Mouse (Mus musculus): ENCODE data around the gene Tfb2m. TPM values are rescaled to one million over a fixed set of nuclear protein-coding genes. Genes with fewer than 3 reads are reported as not detected.
A peak's percentile ranks its signal among the peaks of the same experiment; 100 is the strongest.

Gene Tfb2m
- polyA plus RNA-seq, 1 experiment from 2014 or later = 31.5 TPM

- Histone ChIP-seq H3K27me3 (0 out of 2 replicates have a peak, but pooled peaks cover 3% of the 10 kb centered on the region), H3K4me3 (replicated peaks) (peak within 1 kb of the TSS; percentile 67), H3K27ac (0 out of 2 replicates have a peak within 1 kb of the TSS, but pooled peaks have one; percentile 31), H3K4me2 (replicated peaks) (peak within 1 kb of the TSS; percentile 84), H3K9me3 (no peaks in the 10 kb centered on the region), H3K9ac (replicated peaks) (peak within 1 kb of the TSS; percentile 73), H3K4me1 (replicated peaks) (peaks cover 7% of the 10 kb centered on the region), H3K36me3 (no peaks in the 10 kb centered on the region)
- 6% methylated on average over 39 of the region's 39 CpGs for WGBS
- peak; percentile 94 for ATAC-seq
Observed at GRCm38 (mm10) chr1:179517713-179518465, 28.2 kb downstream of the Tfb2m start, which contains the start of gene Smyd3. TSS of gene Smyd3 (minus strand) at chr1:179518041.

DNA sequence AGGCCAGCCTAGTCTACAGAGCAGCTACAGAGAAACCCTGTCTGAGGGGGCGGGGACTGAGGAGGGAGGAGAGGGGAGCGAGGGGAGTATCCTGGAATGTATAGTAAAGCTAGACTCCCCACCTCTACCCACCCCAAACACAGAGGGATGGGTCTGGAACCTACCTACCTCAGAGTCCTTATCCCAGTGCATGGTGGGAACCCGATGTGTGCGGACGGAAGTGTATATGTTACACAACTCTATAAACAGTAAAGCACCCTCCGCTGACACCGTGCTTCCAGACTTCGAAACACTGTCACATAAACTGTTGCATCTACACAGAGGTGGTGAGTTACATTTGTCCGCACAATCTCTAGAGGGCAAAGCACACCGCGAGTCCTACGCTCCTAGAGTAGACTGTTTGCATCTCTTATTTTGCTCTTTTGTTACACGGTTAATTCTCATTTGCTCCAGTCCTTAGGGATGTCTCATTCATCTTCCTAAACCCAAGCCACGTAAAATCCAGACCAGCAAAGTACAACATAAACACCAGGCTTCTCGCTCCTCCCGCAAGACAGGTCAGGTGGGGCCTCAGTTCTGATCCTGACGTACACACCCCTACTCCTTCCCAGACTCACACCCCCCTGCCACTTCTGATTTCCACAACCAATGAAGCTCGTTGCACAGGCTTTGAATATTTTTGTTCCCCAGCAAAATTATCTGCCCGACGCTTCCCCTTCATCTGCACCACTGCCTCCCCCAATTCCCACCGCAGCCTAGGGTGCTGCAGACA, 28.9 kb downstream of the Tfb2m start:
- peak overlapping the region; percentile 67 for H3K4me3 ChIP-seq (replicated peaks)
- peak overlapping the region; percentile 73 for H3K9ac ChIP-seq (replicated peaks)
- peak; percentile 78 for ATAC-seq
- H3K4me1 ChIP-seq (replicated peaks) = peaks cover 7% of the 10 kb centered on the region
- under 1% methylated on average over 21 of the region's 21 CpGs for WGBS
- H3K27ac ChIP-seq = no peak overlapping the region
- no peaks in the 10 kb centered on the region for H3K9me3 ChIP-seq
- H3K36me3 ChIP-seq = no peaks in the 10 kb centered on the region
- 0 out of 2 replicates have a peak, but pooled peaks cover 3% of the 10 kb centered on the region for H3K27me3 ChIP-seq
- peak overlapping the region; percentile 84 for H3K4me2 ChIP-seq (replicated peaks)

DNA sequence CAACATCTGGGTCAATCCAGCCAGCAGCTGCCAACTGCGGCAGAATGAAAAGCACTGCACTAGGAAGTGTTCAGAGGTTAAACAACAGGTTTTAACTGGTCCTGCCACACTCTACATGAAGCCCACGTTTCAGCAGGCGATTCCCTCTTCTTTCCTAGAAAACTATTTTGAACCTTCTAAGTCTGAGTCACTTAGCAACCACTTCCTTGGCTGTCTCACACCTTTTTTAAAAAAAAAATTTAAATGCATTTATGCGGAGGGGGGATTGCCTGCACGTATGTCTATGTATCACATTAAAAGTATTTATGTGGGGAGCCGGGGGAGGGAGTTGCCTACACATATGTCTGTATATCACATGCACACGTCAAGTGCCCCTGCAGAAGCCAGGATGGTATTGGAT, 34.2 kb downstream of the Tfb2m start:
- Histone ChIP-seq H3K9ac (replicated peaks) (no peak overlapping the region), H3K4me3 (replicated peaks) (no peak overlapping the region), H3K4me1 (replicated peaks) (peaks cover 4% of the 10 kb centered on the region), H3K27me3 (0 out of 2 replicates have a peak, but pooled peaks cover 3% of the 10 kb centered on the region), H3K9me3 (no peaks in the 10 kb centered on the region), H3K36me3 (no peaks in the 10 kb centered on the region), H3K4me2 (replicated peaks) (no peak overlapping the region), H3K27ac (no peak overlapping the region)
- ATAC-seq = no peak
- WGBS = 88% methylated on average over 7 of the region's 7 CpGs

- WGBS = 87% methylated on average over 13 of the region's 13 CpGs
- ATAC-seq = no peak
- Histone ChIP-seq H3K36me3 (no peaks in the 10 kb centered on the region), H3K27ac (no peak overlapping the region), H3K27me3 (no peaks in the 10 kb centered on the region), H3K4me3 (replicated peaks) (no peak overlapping the region), H3K4me2 (replicated peaks) (no peak overlapping the region), H3K4me1 (replicated peaks) (no peaks in the 10 kb centered on the region), H3K9ac (replicated peaks) (no peak overlapping the region), H3K9me3 (no peaks in the 10 kb centered on the region)
Observed at GRCm38 (mm10) chr1:179510546-179511340, 35.3 kb downstream of the Tfb2m start.

- no peaks in the 10 kb centered on the region for H3K9me3 ChIP-seq
- H3K4me1 ChIP-seq (replicated peaks) = no peaks in the 10 kb centered on the region
- H3K9ac ChIP-seq (replicated peaks) = no peak overlapping the region
- H3K27ac ChIP-seq = no peak overlapping the region
- 68% methylated on average over 9 of the region's 9 CpGs for WGBS
- H3K36me3 ChIP-seq = no peaks in the 10 kb centered on the region
- no peaks in the 10 kb centered on the region for H3K27me3 ChIP-seq
- H3K4me3 ChIP-seq (replicated peaks) = no peak overlapping the region
- ATAC-seq = no peak
- H3K4me2 ChIP-seq (replicated peaks) = no peak overlapping the region
Observed at GRCm38 (mm10) chr1:179506530-179507315, 39.3 kb downstream of the Tfb2m start.

GRCm38 (mm10) chr1:179502565-179502964, 43.5 kb downstream of the Tfb2m start:
- Histone ChIP-seq H3K27ac (no peak overlapping the region), H3K9me3 (no peaks in the 10 kb centered on the region), H3K4me2 (replicated peaks) (no peak overlapping the region), H3K27me3 (no peaks in the 10 kb centered on the region), H3K9ac (replicated peaks) (no peak overlapping the region), H3K4me3 (replicated peaks) (no peak overlapping the region), H3K4me1 (replicated peaks) (no peaks in the 10 kb centered on the region), H3K36me3 (no peaks in the 10 kb centered on the region)
- no peak for ATAC-seq
- 24% methylated on average over 3 of the region's 3 CpGs for WGBS

DNA sequence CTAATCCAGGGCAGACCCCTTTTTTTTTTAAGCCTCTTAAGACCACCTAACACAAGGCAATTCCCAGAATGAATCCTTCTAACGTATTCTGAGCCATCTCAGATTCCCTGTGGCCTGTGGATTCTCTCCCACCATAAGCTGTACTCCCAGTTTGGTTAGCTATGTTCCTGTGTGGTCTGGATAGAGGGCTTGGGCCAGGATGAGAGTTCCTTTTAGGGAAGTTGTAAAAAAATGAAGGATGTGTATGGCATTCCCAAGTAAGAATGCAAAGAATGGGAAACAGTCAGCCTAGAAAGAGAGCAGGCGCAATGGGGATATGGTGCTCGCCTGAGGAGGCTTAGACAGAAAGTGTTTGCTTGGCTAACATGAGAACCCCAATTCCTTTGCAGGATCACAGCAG, 46.8 kb downstream of the Tfb2m start:
- no peak overlapping the region for H3K4me2 ChIP-seq (replicated peaks)
- no peak overlapping the region for H3K27ac ChIP-seq
- no peaks in the 10 kb centered on the region for H3K27me3 ChIP-seq
- H3K36me3 ChIP-seq = no peaks in the 10 kb centered on the region
- 81% methylated on average over 3 of the region's 3 CpGs for WGBS
- ATAC-seq = no peak
- no peak overlapping the region for H3K4me3 ChIP-seq (replicated peaks)
- no peaks in the 10 kb centered on the region for H3K9me3 ChIP-seq
- no peak overlapping the region for H3K9ac ChIP-seq (replicated peaks)
- H3K4me1 ChIP-seq (replicated peaks) = no peaks in the 10 kb centered on the region

- ATAC-seq = no peak
- Histone ChIP-seq H3K9me3 (no peaks in the 10 kb centered on the region), H3K27ac (no peak overlapping the region), H3K36me3 (no peaks in the 10 kb centered on the region), H3K4me2 (replicated peaks) (no peak overlapping the region), H3K4me3 (replicated peaks) (no peak overlapping the region), H3K9ac (replicated peaks) (no peak overlapping the region), H3K27me3 (no peaks in the 10 kb centered on the region), H3K4me1 (replicated peaks) (no peaks in the 10 kb centered on the region)
- WGBS = 89% methylated on average over 5 of the region's 5 CpGs
Observed at GRCm38 (mm10) chr1:179492908-179493307, 53.2 kb downstream of the Tfb2m start.

GRCm38 (mm10) chr1:179488520-179488919, 57.5 kb downstream of the Tfb2m start:
- Histone ChIP-seq H3K36me3 (no peaks in the 10 kb centered on the region), H3K27me3 (no peaks in the 10 kb centered on the region), H3K4me1 (replicated peaks) (0 out of 2 replicates have a peak, but pooled peaks cover 4% of the 10 kb centered on the region), H3K27ac (no peak overlapping the region), H3K4me3 (replicated peaks) (no peak overlapping the region), H3K9me3 (no peaks in the 10 kb centered on the region), H3K4me2 (replicated peaks) (no peak overlapping the region), H3K9ac (replicated peaks) (no peak overlapping the region)
- 94% methylated on average over 5 of the region's 5 CpGs for WGBS
- ATAC-seq = no peak

DNA sequence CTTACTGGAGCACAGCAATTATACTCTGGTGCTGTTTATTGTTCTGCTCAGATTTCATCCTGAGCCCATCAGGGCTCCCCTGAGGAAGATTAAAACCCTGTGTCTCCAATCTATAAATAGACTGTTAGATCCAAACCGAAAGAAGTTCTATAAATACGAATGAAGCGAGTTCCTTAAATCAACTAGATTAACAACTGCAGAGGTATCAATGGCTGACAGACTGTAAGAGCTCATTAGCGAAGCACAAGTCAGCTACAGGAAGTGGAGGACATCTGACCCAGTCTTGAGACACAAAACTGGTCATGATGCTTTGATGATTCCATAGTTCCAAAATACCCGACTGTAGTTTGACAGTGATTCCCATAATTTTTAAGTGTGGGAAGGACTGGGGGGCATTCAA, 58.1 kb downstream of the Tfb2m start:
- Histone ChIP-seq H3K27me3 (no peaks in the 10 kb centered on the region), H3K9me3 (no peaks in the 10 kb centered on the region), H3K27ac (no peak overlapping the region), H3K4me2 (replicated peaks) (no peak overlapping the region), H3K36me3 (no peaks in the 10 kb centered on the region), H3K4me1 (replicated peaks) (0 out of 2 replicates have a peak, but pooled peaks cover 4% of the 10 kb centered on the region), H3K9ac (replicated peaks) (no peak overlapping the region), H3K4me3 (replicated peaks) (no peak overlapping the region)
- no peak for ATAC-seq
- WGBS = 74% methylated on average over 5 of the region's 5 CpGs

DNA sequence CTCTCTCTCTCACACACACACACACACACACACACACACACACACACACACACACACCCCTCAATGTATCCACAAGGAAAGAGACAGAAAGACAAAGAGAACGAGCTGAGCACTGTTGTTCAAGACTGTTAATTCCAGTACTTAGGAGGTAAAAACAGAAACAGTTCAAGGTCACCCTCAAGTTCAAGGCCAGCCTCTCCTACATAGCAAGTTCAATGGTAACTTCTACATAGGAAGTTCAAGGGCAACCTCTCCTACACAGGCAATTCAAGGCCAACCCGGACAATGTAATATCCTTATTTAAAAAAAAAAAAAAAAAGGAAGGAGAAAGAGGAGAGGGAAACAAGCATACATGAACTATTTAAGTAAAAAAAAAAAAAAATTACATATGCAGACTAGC, 58.8 kb downstream of the Tfb2m start:
- Histone ChIP-seq H3K4me3 (replicated peaks) (no peak overlapping the region), H3K27ac (no peak overlapping the region), H3K4me2 (replicated peaks) (no peak overlapping the region), H3K36me3 (no peaks in the 10 kb centered on the region), H3K9me3 (no peaks in the 10 kb centered on the region), H3K4me1 (replicated peaks) (0 out of 2 replicates have a peak, but pooled peaks cover 4% of the 10 kb centered on the region), H3K27me3 (no peaks in the 10 kb centered on the region), H3K9ac (replicated peaks) (no peak overlapping the region)
- ATAC-seq = no peak
- WGBS = 85% methylated on average over 2 of the region's 2 CpGs
